Mouse (Mus musculus) gonadal fat pad, adult 2 months (tissue): Measurements from ENCODE around the gene Rxra. TPM values are rescaled to one million over a fixed set of nuclear protein-coding genes. Genes with fewer than 3 reads are reported as not detected.

Experiments used
- DNase-seq: peaks from one replicate; pipeline ENCODE4 v3.0.0-alpha.2; 2012; ENCODE audit warnings: low read depth
- polyA plus RNA-seq: library from polyadenylated mRNA; depleted of rRNA; stranded (reverse); fragments of >200 nt; gene quantifications from 2 replicates; pipeline ENCODE4 v1.2.3, GENCODE M21; 2012

Gene Rxra
- polyA plus RNA-seq, 1 experiment: 82.3 TPM

DNA sequence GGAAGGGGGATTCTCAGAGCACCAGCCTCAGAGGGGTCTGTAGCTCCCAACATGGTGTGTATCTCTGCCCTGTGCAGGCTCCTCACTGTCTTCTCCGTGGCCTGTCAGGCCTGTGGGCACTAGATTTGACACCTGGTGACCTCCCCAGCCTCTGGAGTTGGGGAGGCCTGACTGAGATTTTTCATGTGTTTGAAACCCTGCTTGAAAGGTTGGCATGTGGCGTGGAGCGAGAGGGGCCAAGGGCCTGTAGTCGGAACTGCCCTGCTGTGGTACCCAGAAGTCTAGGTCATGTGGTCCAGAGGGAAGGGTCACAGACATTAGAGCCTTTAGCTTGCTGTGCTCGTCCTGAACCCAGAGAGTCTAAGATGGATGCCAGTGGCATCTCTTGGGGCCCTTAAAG lies 60.6 kb downstream of the Rxra start:
- no peak for DNase-seq

DNA sequence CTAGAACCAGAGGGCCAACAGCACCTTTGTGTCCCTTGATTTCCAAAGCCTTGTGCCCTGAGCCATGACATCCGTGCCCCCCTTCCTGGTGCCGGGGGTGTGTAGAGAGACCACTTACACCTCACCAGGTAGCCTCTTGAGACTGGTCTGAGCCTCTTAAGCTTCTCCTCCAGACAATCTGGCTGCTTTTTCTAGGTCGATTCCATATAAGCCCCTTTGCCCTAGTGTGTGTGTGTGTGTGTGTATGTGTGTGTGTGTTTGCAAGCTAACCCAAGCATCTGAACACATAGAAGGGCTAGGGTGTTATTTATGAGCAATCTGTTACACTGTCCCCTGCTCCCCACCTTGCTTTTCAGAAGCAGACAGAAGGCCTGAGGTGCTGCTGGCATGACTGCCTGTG lies 62.2 kb downstream of the Rxra start:
- DNase-seq: no peak

DNA sequence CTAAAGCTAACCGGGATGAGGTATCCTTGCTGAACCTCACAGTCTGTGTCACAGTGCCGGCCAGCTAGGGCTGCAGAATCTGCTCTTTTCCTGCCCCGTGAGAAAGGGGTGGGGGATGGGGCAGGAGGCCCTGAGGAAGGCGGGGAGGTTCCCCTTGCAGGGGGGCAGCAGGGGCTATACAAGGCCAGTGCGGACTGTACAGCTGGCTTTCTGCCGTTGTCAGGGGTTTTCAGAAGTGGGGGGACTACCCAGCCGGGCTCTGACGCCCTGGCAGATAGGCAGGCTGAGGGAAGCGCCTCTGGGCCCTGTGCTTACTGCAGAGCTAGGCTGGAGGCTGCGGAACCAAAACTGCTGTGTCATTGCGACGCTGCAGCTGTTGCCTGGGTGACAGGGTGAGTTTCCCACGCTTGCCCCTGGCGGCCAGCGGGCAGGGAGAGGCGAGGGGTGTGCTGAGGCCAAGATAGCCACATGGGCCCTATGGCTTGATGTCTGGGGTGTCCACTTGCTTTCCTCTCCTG lies 63.9 kb downstream of the Rxra start:
- DNase-seq: no peak

DNA sequence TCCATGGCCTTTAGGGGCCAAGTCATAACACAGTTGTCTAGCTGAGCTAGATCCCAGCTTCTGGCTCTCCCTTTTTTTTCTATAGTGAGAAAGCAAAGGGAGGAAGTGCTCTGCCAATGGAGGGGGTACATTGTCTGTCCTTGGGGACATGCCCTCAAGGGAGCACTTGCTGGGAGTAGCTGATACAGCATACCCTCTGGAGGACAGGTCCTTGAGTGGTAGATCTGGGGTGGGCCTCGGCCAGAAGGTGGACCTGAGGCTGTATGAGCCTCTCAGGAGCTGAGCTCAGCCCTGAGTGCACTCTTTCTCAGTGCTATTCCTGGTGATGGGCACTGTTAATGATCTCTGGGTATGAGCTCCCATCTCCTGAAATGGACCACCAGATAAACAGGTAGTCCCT lies 66.9 kb downstream of the Rxra start:
- no peak for DNase-seq

DNA sequence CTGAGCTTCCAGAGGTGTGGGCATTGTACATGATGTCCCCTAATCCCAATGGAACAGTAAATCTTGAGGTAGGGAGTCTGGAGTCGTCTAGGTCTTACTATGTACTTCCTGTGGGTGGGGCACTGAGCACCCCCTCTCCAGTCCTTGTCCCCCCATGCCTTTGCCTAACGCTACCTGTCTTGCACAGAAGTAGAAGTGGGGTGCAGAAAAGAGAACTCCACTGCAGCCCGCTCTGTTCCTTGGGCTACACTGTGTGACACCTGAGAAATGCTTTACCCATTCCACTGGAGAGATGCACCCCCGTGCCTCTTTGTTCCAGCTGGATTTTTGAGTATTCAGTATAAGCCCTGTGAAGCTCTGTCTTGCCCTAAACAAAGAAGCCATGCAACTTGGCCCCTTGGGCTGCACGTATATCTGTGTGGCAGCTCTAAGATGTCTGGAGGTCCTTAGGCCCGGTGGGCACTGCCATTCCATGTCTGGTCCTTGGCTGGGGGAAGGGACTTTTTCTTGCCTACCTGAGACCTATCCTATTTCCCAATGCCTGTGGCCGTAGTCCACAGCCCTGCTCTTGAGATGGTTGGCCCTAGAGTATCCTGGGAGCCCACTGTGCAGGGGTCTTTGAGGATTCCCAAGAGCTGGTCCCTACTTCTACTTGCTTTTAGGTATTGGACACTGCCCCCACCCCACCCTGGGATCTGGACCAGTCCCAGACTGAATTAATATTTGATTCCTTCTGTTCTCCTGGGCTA lies 67.8 kb downstream of the Rxra start:
- DNase-seq: no peak

DNA sequence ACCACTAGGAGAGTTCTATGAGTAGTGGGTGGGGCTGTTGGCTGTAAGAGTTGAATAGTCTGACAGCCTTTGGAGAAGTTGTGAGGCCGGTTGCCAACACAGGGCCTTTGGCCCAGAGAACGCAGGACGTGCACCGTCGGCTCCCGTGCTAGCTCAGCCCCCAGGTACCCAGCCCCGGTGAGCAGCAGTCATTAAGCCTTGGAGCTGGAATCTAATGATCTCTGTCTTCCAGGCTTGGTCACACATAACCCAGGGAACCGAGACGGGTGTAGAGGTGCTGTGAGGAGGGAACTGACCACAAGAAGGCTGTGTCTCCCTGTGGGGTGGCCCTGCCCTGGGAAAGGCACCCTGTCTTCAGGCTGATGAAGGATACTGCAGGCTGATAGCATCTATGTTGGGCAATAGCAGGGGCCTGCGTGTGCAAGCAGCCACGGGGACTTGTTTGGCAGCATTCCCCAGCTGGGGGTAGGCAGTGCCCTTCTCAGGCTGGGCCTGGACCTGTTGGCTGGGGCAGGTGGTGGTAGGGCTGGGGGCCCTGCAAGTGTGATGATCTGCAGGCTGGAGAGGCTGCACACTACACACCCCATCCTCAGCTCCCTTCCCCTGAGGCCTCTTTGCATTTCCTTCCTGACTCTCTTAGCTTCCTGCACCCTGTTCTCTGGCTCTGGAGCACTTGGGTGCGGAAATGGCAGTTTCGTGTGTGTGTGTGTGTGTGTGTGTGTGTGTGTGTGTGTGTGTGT lies 68.5 kb downstream of the Rxra start:
- no peak for DNase-seq

DNA sequence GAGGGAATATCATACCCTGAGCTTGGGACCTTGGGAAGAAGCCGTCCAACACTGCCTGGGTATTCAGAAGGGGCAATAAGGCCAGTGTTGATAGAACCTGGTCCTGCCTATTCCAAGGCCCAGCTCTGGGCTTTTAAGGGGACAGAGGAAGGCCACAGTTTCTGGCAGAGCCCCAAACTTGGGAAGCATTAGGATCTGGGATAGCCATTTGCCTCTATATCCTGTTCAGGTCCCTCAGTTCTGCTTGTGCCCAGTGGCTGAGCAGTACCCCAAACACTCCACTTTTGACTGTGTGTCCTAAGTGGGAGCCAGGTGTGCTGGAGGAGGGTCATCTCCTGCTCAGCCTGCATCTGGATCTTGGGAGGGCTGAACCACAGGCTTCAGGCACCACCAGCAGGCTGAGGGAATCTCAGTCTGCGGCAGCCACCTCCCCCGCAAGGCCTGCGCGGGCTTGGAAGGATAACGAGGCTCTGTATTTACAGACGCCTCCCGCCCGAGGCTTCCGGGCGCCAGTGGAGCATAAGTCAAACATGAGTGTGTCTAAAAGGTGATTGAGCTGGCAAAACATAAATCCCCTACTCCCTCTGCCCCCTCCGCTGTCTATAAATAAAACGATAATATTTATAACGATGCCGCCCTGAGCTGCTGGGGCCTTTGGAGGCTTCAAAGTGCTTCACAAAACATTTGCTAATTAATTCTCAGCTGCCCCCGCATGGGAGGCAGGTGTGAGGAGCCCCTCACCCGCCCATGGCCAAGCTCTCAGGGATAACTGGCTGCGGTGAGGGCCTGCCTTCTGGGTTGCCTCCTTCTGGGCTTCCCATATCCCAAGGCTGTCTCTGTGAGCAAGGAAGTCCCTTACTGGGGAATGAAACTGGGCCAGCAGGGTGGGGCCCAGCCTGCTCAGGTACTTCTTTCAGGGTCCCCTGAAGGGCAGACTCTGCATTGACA lies 69.7 kb downstream of the Rxra start:
- DNase-seq: no peak

DNA sequence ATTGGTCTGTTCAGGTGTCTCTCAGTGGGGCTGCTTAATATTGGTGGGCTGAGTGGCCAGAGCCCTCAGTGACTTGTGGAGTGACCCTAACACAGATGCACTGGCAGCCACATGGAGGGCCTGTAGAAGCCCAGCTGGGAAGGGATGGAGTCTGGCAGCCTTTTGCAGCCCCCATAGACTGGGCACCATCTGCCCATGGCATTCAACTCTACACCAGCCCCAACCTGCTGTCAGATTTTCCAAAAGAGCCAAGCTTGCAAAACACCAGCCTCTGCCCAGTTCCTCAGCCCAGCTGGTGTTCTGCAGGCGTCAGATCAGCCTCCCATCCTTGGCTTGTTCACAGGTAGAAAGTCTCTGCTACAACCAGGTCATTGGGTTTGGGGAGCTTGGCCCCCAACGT lies 70.6 kb downstream of the Rxra start:
- no peak for DNase-seq

DNA sequence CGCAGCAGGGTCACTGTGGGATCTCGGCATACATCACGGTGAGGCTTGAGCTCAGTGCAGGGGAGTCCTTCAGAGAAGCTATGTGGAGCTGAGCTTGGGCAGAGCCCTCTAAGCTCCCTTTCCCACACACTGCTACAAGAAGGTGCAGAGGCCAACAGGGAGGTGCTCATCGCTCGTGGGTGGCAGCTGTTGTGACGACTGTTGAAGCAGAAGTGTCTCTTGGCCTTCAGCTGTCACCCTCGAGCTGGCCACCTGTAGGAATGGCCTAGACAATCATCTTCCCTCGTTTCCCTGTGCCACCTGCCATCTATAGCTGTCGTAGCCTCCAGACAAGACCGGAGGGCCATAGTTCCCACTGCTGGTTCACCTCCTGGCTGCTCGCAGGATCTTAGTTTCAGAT lies 72.7 kb downstream of the Rxra start:
- DNase-seq: no peak

DNA sequence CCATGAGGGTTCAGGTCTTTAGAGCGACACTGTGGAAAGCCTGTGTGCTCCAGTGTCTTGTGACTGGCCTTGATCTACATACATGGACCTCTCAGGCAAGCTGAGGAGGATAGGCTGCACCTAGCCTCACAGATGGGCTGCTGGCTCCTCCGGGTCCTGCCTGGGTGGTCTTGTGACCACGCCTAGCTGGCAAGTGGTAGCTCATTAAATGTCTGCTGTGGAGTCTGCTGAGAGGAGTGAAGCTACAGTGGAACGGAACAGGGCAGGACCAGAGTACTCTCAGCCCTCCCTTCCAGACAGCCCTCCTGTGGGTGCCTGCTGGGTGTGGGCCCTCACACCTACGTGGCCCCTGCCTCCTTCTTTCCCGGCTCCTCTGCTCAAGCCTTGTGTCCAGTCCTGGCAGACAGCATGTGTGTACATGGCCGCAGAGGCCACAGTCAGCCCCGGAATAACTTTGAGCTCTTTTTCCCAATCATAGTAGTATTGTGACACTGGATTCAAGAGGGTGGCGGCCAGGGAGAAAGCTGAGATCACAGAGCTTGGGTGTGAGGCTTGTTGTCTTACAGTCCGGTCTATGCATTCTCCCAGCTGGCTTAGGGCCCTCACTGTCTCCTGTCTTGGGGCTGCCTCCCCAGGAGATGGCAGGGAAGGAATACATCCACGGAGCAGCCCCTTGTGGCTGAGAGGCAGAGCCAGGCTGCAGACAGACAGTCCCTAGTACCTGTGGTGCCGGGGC lies 74.3 kb downstream of the Rxra start:
- DNase-seq: no peak

DNA sequence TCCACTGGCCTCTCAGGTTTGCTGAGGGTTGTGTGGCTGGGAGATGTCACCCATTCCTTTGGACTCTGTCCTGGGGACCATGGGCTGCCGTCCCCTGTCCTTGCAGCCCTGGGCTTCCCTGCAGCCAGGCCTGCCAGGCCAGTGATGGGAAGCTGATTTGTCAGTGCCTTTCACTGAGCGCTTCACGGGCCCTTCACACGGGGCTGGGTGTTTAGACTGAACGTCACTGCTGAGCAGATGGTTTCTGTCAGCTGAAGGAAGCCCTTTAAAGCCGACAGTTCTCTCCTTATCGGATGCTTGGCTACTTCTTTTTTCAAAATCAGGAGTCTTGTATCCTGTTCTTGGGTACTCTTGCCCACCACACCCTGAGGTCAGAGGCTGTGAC lies 74.9 kb downstream of the Rxra start:
- DNase-seq: no peak

DNA sequence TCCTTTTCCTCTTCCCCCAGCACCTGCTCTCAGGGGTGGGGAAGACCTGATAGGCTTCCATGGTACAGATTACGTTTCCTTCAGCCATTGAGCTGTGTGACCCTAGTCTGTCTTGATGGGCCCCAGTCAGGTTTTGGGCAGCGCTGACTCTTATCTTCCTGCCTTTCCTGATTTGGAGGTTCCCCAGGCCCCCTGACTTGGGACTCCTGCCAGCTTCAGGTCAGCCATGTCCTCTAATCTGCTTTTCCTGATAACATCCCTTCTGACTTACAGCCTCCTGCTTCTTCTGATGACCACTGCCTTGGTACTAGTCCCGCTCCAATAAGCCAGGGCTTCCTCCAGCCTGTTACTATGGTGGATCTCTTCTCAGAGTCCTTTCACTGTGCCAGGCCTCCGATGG lies 75.6 kb downstream of the Rxra start:
- no peak for DNase-seq

DNA sequence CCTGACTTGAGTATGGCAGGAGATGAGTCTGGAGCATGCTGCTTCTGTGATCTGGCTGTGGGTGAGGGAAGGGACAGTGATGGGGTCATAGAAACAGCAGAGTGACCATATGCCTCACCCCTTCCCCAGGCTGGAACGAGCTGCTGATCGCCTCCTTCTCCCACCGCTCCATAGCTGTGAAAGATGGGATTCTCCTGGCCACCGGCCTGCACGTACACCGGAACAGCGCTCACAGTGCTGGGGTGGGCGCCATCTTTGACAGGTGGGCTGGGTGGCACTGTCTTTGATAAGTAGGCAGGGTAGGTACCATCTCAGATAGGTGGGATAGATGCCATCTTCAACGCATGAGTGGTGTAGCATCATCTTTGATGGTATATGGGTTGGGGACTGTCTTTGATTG lies 77.9 kb downstream of the Rxra start:
- no peak for DNase-seq

DNA sequence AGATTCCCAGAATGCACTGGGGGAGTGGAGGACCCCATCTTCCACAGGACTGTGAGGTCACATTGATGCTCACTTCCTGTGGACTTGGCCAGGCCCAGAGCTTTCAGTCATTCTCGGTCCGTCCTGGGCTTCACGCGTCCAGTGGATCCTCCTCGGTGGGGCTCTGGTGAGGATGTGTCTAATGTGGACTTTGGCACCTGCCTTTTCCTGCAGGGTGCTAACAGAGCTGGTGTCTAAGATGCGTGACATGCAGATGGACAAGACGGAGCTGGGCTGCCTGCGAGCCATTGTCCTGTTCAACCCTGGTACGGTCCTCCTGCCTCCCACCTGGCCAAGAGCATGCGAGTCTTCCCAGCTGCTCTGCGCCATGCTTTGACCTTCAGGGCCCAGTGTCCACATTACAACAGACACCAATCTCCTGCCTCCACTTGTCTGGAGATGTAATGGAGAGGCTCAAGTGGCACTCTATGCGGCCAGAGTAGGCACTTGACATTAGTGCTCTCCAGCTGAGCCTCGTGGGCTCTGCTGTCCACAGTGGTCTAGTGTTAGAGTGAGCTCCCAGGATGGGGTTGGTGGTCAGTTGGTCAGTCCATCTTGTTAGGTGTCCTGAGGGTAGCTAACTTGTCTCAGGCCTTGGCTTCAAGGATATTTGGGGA lies 79.9 kb downstream of the Rxra start:
- no peak for DNase-seq

DNA sequence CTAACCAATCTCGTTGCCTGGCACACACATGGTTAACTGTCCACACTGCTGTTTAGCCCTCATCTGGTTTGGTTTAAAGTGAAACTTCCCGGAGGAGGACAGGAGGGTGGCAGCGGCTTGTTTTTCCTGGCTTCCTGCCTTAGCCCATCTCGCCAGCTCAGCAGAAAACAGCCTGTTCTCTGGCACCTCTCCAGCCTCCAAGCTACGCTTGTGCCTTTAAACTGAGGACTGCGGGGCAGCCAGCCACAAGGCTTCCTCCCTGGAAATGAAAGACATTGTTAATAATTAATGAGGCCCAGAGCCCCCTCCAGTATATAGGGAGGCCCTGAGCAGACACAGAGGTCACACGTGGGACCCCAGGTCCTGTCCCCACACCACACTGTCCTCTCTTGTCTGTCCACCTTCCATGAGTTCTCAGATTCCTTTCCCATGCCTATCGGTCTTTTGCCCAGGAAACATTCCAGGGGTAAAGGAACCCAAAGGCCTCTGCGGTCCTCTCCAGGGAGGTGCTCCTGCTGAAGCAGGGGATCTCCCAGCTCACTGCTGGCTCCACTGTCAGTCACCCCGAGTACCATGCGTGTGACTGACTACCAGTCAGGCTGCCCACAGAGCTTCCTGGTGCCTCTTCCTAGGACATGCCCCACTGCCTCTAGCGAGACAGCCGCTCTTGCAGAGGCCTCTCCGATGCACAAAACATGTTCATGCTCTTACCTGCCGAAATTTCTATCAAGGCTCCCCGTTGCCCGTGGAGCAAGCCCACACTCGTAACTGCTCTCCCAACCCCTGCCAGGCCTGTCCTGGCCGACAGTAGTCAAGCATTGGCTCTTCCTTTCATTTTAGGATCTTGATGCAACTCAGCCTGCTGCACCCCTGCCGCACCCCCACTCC lies 82.4 kb downstream of the Rxra start:
- peak; percentile 72 for DNase-seq

DNA sequence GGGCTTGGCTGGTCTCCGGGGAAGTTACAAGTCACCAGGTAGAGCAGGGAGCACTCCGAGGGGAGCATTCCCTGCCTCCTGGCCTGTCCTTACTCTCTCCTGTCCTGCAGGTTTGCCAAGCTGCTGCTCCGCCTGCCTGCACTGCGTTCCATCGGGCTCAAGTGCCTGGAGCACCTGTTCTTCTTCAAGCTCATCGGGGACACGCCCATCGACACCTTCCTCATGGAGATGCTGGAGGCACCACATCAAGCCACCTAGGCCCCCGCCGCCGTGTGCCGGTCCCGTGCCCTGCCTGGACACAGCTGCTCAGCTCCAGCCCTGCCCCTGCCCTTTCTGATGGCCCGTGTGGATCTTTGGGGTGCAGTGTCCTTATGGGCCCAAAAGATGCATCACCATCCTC lies 83.2 kb downstream of the Rxra start:
- DNase-seq: no peak

DNA sequence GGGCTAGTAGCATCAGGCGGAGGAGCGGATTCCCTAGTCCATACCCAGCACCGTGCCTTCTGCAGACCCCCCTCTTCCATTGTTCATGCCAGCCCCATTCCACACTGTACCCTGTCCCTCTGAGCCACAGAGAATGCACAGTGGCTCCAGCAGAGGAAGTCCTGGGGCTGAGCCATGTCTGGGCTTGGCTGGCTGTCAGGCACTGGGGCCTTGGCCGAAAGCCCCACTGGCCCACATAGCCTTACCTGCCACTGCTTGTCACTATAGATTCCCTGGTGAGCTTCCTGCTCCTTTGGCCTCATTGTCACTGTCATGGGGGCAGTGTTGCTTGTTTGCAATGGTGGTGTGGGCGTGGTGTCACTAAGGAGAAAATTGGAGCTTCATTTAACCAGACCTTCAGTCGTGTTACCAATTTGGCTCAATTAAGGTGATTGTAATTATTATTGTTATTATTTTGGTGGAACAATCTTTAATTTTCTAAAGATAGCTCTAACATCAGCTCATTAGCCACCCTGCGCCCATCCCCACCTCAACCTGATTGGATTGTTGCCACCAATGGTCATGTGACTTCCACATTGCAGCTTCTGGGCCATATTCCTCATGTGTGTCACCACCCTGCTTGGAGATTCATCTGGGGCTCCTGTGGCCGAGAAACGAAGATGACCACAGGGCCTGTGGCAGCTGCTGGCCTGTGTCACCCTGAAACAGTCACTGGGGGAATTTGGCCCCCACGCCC lies 85.2 kb downstream of the Rxra start:
- no peak for DNase-seq

DNA sequence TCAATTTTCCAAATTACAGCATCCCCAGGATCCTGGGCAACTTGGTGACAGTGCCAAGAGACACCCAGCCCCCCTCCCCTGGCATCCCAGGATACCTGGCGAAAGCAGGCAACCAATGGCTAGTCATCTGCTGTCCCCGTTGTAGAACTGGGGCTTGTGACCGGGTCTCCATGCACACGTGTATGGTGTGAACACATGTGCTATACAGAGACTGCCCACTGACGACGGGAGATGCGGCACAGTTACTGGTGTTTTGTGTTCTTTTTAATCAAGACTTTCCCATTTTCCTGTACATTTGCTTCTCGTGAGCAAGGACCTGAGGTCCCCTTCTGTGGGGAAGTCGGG lies 85.7 kb downstream of the Rxra start:
- no peak for DNase-seq

DNA sequence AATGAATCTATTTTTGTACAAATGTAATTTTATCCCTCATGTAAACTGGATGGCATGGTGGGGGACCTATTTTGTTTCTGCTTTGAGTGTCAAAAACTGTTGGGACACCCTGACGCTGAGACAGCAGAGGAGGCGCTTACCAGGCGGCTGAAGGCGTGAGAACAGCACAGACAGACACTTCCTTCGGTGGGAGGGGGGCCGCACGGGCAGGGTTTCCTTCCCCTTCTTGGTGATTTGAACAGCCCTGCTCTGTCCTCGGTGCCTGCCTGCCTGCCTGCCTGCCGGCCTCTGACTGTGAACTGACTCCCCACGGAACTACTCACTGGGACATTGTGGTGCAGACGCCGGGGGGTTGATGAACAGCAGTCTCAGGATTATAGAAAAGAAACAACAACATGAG lies 86.3 kb downstream of the Rxra start:
- no peak for DNase-seq
